Mouse (Mus musculus) frontal cortex, adult (tissue): Measurements from ENCODE around the gene Olfr1274-ps.
"Not testable (repeated sequence)": the region's sequence is repeated elsewhere in the genome, so short reads cannot be mapped to it uniquely, and the experiment has no call there.

Experiments used
- ATAC-seq: cut with Nextera tagmentation; 2 replicates; pipeline ENCODE4 v1.9.2; 2017; ENCODE audit warnings: mild to moderate bottlenecking, moderate library complexity, mixed read lengths; ENCODE audit not compliant: low TSS enrichment

Gene Olfr1274-ps

GRCm38 (mm10) chr2:90398633-90399107 is at the start of gene Olfr1274-ps:
Olfr1274-ps (plus strand) TSS chr2:90398683.
- ATAC-seq, result peak; percentile 83

- not testable (repeated sequence) for ATAC-seq
These were observed 47.4 kb upstream of the Olfr1274-ps start for GRCm38 (mm10) chr2:90351047-90351446.

DNA sequence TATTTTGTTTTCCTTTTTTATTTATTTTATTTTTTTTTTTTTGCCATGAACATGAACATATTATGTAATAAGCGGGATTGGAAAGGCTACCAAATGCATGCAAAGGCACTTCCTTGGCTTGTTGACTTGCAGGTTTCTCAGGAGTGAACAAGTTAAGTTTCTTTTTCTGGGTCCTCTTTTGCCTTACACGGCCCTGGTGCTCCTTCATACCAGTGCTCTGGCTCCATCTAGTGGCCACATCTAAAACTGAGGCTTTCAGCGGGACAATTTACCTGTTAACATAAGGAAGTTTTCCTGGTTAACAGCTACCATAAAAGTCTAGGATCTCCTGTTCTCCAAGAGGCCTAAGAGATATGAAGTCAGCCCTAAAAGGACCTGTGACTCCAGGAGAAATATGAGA is 46.9 kb upstream of the Olfr1274-ps start:
- ATAC-seq, result peak; percentile 89

GRCm38 (mm10) chr2:90359229-90359628 is 39.3 kb upstream of the Olfr1274-ps start:
- peak; percentile 33; the same call in 1 of the 2 replicates for ATAC-seq

- ATAC-seq, result peak; percentile 82
These were observed 38.3 kb upstream of the Olfr1274-ps start for GRCm38 (mm10) chr2:90360199-90360598.

DNA sequence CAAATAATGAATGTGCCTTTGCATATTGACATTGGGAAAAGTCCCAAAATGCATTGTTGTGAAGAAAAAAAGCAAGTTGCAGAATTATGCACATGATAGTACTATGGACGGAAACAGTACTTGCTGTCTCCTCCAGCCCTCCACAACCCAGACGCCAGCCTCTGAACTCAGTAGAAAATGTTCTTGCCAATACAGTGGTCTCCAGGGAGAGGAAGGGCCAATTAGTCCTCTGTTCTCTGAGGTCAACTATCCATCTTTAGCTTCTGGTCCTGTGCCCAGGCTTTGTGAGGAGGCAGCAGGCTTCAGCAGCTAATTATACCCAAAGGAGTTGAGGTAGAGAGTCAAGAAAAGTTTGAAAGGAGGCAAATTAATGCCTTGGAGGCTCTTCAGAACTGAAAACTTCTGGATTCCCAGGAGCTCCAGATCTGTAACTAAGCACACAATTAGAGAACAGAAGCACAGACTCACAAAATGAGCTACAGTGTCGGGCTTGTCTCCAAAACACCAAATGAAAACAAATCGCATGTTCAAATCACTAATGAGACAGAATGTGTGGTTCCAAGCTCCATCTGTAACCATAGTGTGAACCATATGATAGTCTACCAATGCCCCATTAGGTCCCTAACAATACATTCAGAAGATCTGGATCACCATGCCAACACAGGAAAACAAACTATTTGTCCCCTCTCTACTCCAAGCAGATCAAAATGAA is 15.8 kb downstream of the Olfr1274-ps start:
- ATAC-seq, result not testable (repeated sequence)

DNA sequence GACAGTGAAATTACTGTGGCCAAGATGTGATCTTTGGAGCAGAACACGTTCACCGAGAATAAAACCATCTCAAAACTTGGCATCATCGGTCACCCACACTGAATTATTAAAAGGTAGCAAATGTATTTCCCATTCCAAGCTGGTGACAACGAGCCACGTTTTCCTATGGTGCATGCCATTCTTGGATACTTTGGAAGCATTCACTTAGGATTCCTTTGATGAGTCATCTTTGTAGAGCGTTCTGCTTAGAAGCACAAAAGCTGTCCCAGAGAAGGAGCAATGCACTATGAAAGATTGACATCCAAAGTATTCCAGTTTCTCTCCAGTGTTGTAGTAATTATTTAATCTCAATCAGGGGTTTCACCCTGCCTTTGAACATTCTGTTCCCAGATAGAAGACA is 23.8 kb downstream of the Olfr1274-ps start:
- peak; percentile 85 for ATAC-seq

DNA sequence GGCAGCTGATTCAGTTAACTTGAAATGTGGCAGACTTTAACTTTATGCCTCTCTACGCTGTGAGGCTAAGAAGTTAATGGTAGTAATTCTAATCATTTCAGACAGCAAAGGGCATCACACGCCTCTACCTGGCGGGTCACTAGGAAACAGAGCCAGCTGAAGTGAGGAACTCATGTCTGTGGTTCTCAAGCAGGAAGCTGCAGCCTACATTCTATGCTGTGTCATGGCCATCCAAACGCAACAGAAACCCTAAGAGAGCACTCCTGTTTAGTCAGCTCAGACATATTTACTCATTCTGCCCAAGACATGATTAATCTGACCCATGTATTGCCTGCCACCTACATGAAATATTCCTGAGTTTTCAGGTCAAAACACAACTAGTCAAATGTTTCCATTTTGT is 26.5 kb downstream of the Olfr1274-ps start:
- not testable (repeated sequence) for ATAC-seq

DNA sequence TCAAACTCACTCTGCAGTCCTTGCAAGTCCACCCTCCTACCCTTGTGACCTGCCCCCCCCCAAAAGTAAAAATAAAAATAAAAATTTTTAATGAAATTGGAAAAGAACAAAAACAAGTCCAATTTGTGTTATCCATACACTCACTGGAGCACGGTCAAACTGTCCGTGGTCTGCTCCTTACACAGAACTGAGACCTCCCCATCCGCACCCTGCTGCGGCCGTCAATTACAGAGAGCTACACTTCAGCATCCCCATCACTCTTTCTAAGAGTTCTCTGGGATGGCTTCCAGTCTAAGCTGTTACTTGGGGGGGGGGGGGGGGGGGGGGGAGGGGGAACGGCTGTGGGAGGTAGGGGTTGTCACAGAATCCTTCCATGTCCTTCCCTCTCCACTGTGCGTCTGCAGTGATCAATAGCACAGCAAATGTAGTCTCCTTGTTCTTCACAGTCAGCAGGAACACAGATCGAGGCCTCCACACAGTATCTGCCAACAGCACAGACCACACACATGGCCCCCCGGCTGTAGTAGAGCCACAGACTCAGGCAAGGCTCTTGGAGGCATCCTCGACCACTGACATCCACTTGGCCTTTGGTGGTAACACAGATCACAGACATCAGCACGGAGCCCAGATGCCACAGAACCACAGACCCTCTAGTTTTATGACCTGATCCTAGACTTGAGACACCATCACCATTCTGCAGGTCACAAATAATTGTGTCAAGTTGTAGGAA is 30.7 kb downstream of the Olfr1274-ps start:
- not testable (repeated sequence) for ATAC-seq

GRCm38 (mm10) chr2:90429782-90430181 is 31.3 kb downstream of the Olfr1274-ps start:
- ATAC-seq, result peak; percentile 79

- not testable (repeated sequence) for ATAC-seq
These were observed 39.0 kb downstream of the Olfr1274-ps start for GRCm38 (mm10) chr2:90437453-90437852.

DNA sequence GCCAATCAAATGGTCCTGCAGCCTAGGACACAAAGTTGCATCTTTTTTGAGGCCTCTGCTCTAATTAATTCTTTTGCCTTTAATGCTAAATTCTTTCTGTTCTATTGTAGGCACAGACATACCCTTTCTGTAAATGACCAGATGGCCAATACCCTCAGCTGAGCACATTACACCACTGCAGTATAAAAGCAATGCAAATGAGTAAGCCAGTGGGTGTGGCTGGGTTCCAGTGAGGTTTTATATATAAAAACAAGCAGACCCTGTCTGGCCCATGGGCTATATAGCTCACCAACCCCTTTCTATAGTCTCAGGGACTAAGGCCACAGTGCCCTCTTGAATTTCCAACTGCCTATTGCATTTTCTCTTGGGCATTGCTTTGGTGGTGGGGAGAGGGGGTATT is 41.7 kb downstream of the Olfr1274-ps start:
- ATAC-seq, result not testable (repeated sequence)

- not testable (repeated sequence) for ATAC-seq
These were observed 43.3 kb downstream of the Olfr1274-ps start for GRCm38 (mm10) chr2:90441811-90442210.

DNA sequence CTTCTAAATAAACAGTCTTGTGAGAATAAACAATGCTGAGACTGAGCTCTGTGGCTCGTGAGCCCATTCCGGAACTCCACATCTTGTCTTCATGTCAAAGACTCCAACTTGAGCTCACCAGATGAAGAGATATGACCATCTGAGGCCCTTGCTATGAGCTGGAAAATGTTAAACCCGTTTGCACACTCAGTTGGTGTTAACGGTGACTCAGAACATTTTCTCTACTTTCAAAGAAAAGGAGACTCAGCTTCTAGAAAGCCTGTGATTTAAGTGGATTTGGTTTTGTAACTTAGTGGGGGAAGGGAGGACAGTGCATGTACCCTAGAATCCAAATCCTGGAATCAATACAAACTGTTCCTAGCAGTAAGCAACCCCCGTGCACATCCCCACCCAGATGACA is 45.3 kb downstream of the Olfr1274-ps start:
- ATAC-seq, result peak; percentile 86

GRCm38 (mm10) chr2:90448967-90449740 is 50.7 kb downstream of the Olfr1274-ps start:
- peak; percentile 38; the same call in 1 of the 2 replicates for ATAC-seq

GRCm38 (mm10) chr2:90452380-90452779 is 53.9 kb downstream of the Olfr1274-ps start:
- no peak for ATAC-seq
